Mouse (Mus musculus): ENCODE measurements around the gene Capzb. TPM values are rescaled to one million over a fixed set of nuclear protein-coding genes. Genes with fewer than 3 reads are reported as not detected.

Gene Capzb
- total and polyA plus RNA-seq, 3 experiments, result 103 to 354 TPM; not detected in 1

- H3K9ac ChIP-seq (ENCODE audit: control insufficient read depth, low read depth, low read length, poor library complexity, severe bottlenecking), result no peak overlapping the region
- no peaks in the 10 kb centered on the region for H3K27me3 ChIP-seq (ENCODE audit: control insufficient read depth in 1 of 2, insufficient read depth in 2 of 2, low read length in 2 of 2)
- DNase-seq (ENCODE audit: low read depth, low spot score), result no peak
- no peak for TF ChIP-seq MAX (IDR thresholded peaks at IDR 0.05; ENCODE audit: low read length)
- TF ChIP-seq ZKSCAN1 (IDR thresholded peaks at IDR 0.05; ENCODE audit: low read depth, low read length), result no peak
- TF ChIP-seq CHD2 (IDR thresholded peaks at IDR 0.05; ENCODE audit: low read length), result no peak
- no peak for TF ChIP-seq ZNF384 (IDR thresholded peaks at IDR 0.05; ENCODE audit: low read depth, low read length)
- TF ChIP-seq GATA1 (IDR thresholded peaks at IDR 0.05; ENCODE audit: low read depth, low read length), result no peak
- no peak for TF ChIP-seq MXI1 (IDR thresholded peaks at IDR 0.05; ENCODE audit: low read depth, low read length)
- TF ChIP-seq NELFE (IDR thresholded peaks at IDR 0.05; ENCODE audit: low read depth, low read length), result no peak
- no peak for TF ChIP-seq SIN3A (IDR thresholded peaks at IDR 0.05; ENCODE audit: low read length)
- no peak for TF ChIP-seq POLR2AphosphoS5 (IDR thresholded peaks at IDR 0.05; ENCODE audit: borderline replicate concordance, low read depth, low read length)
- TF ChIP-seq POLR2A (IDR thresholded peaks at IDR 0.05; ENCODE audit: control insufficient read depth in 1 of 2, insufficient read depth in 1 of 2, low read depth in 1 of 2, low read length in 2 of 2, poor library complexity in 1 of 2), result no peak
- TF ChIP-seq JUND (IDR thresholded peaks at IDR 0.05; ENCODE audit: low read depth, low read length), result no peak
- TF ChIP-seq EP300 (IDR thresholded peaks at IDR 0.05; ENCODE audit: low read depth in 1 of 2, low read length in 2 of 2), result no peak
- no peaks in the 10 kb centered on the region; the same call in 1 of the 2 replicates for H3K79me2 ChIP-seq (ENCODE audit: control insufficient read depth, insufficient read depth, low read length, poor library complexity)
- peaks cover 3 to 20% of the 10 kb centered on the region in 2 experiments; a peak in 3 of 4 replicates for H3K36me3 ChIP-seq (ENCODE audit: control insufficient read depth in 1 of 2, insufficient read depth in 2 of 2, low read length in 2 of 2)
- no peak overlapping the region for H3K4me3 ChIP-seq (ENCODE audit: control insufficient read depth in 1 of 2, insufficient read depth in 1 of 2, low read depth in 2 of 2, low read length in 2 of 2)
- H3K4me1 ChIP-seq (ENCODE audit: control insufficient read depth in 1 of 2, insufficient read depth in 2 of 2, low read length in 2 of 2), result no peaks in the 10 kb centered on the region; a peak in 1 of 4 replicates
- H3K27ac ChIP-seq (ENCODE audit: control insufficient read depth, low read depth, low read length), result no peak overlapping the region
- H3K9me3 ChIP-seq (replicated peaks; ENCODE audit: insufficient read depth, low read length), result no peaks in the 10 kb centered on the region
Observed at GRCm38 (mm10) chr4:139241678-139242606, 49.2 kb downstream of the Capzb start.

- Histone ChIP-seq H3K27ac (ENCODE audit: control insufficient read depth, low read depth, low read length) (no peak overlapping the region), H3K79me2 (ENCODE audit: control insufficient read depth, insufficient read depth, low read length, poor library complexity) (no peaks in the 10 kb centered on the region), H3K27me3 (ENCODE audit: control insufficient read depth in 1 of 2, insufficient read depth in 2 of 2, low read length in 2 of 2) (no peaks in the 10 kb centered on the region), H3K36me3 (ENCODE audit: control insufficient read depth in 1 of 2, insufficient read depth in 2 of 2, low read length in 2 of 2) (peaks cover 3 to 22% of the 10 kb centered on the region in 2 experiments; a peak in 3 of 4 replicates), H3K9me3 (replicated peaks; ENCODE audit: insufficient read depth, low read length) (no peaks in the 10 kb centered on the region), H3K9ac (ENCODE audit: control insufficient read depth, low read depth, low read length, poor library complexity, severe bottlenecking) (no peak overlapping the region), H3K4me3 (ENCODE audit: control insufficient read depth in 1 of 2, insufficient read depth in 1 of 2, low read depth in 2 of 2, low read length in 2 of 2) (no peak overlapping the region), H3K4me1 (ENCODE audit: control insufficient read depth in 1 of 2, insufficient read depth in 2 of 2, low read length in 2 of 2) (no peaks in the 10 kb centered on the region; a peak in 1 of 4 replicates)
- DNase-seq (ENCODE audit: low read depth, low spot score), result no peak
- TF ChIP-seq SMC3 (IDR thresholded peaks at IDR 0.05; ENCODE audit: low read depth, low read length) (no peak), RAD21 (IDR thresholded peaks at IDR 0.05; ENCODE audit: low read depth, low read length) (no peak), TAL1 (IDR thresholded peaks at IDR 0.05; ENCODE audit: low read length) (no peak), EP300 (IDR thresholded peaks at IDR 0.05; ENCODE audit: low read depth in 1 of 2, low read length in 2 of 2) (no peak), MYC (IDR thresholded peaks at IDR 0.05; ENCODE audit: low read depth, low read length) (no peak), UBTF (IDR thresholded peaks at IDR 0.05; ENCODE audit: borderline replicate concordance, insufficient read depth, low read depth, low read length) (no peak), ZKSCAN1 (IDR thresholded peaks at IDR 0.05; ENCODE audit: low read depth, low read length) (no peak), GABPA (IDR thresholded peaks at IDR 0.05; ENCODE audit: low read depth, low read length) (no peak)
Observed at GRCm38 (mm10) chr4:139242607-139242955, 49.9 kb downstream of the Capzb start.
